Comparison of ENCODE assay signal across 25 mouse cellular contexts in genomic region chr11:50483116-50483515, GRCm38 (mm10).
"Had no signal": no experiment of that assay in that cellular context is flagged by ENCODE, and none has a peak within 500 bp of the region (broad histone marks: within the 10 kb centered on the region; RNA-seq: fewer than 3 reads in every experiment).

No protein-coding gene starts in this region.

- H3K4me1 ChIP-seq: heart, embryonic 15.5 days; intestine, embryonic 15.5 days; liver, embryonic 13.5 days had no signal

- H3K4me3 ChIP-seq: heart, embryonic 10.5 days; heart, embryonic 13.5 days; heart, embryonic 15.5 days; hindbrain, embryonic 13.5 days; hindbrain, embryonic 15.5 days; intestine, embryonic 15.5 days; layer of hippocampus, adult 2 months; left cerebral cortex, adult 2 months; limb, embryonic 10.5 days; limb, embryonic 12.5 days; liver, embryonic 13.5 days had no signal

- DNase-seq: gastrocnemius, postnatal 14 days; gastrocnemius, postnatal 36 days; heart, adult 18-20 months; heart, postnatal 14 days; heart, postnatal 36 days; kidney, adult 18-20 months; kidney, adult 8-10 months; kidney, postnatal 10 days; kidney, postnatal 25 days; kidney, postnatal 4 days; liver; liver, embryonic 13.5 days had no signal

- H3K9me3 ChIP-seq: heart, embryonic 10.5 days; heart, embryonic 13.5 days; heart, embryonic 15.5 days; hindbrain, embryonic 13.5 days; hindbrain, embryonic 15.5 days; intestine, embryonic 15.5 days; limb, embryonic 10.5 days; limb, embryonic 12.5 days; liver, embryonic 13.5 days had no signal

- ATAC-seq: inflammation-experienced regulatory T-cells, adult 6 months; intestine, embryonic 15.5 days; intestine, postnatal 0 days had no signal

- H3K36me3 ChIP-seq: heart, embryonic 10.5 days; heart, embryonic 13.5 days; heart, embryonic 15.5 days; hindbrain, embryonic 13.5 days; hindbrain, embryonic 15.5 days; intestine, embryonic 15.5 days; limb, embryonic 10.5 days; limb, embryonic 12.5 days; liver, embryonic 13.5 days had no signal

- H3K27me3 ChIP-seq: heart, embryonic 13.5 days; hindbrain, embryonic 13.5 days; hindbrain, embryonic 15.5 days; intestine, embryonic 15.5 days; limb, embryonic 12.5 days; liver, embryonic 13.5 days had no signal

- H3K27ac ChIP-seq: heart, embryonic 10.5 days; heart, embryonic 13.5 days; heart, embryonic 15.5 days; hindbrain, embryonic 13.5 days; hindbrain, embryonic 15.5 days; intestine, embryonic 15.5 days; layer of hippocampus, adult 2 months; left cerebral cortex, adult 2 months; limb, embryonic 10.5 days; limb, embryonic 12.5 days; liver, embryonic 13.5 days had no signal

- H3K4me2 ChIP-seq: heart, embryonic 13.5 days; heart, embryonic 15.5 days; hindbrain, embryonic 13.5 days; hindbrain, embryonic 15.5 days; intestine, embryonic 15.5 days; limb, embryonic 12.5 days; liver, embryonic 11.5 days; liver, embryonic 13.5 days had no signal

- H3K9ac ChIP-seq: heart, embryonic 13.5 days; heart, embryonic 15.5 days; hindbrain, embryonic 13.5 days; hindbrain, embryonic 15.5 days; intestine, embryonic 15.5 days; limb, embryonic 12.5 days; liver, embryonic 13.5 days had no signal
